Mouse (Mus musculus) neural tube, embryonic 11.5 days (tissue): ENCODE measurements around the gene Sema5a. TPM values are rescaled to one million over a fixed set of nuclear protein-coding genes. Genes with fewer than 3 reads are reported as not detected.

Source experiments
- ATAC-seq: fragments of 200-750 bp; cut with Nextera tagmentation; 2 replicates; pipeline ENCODE4 v1.8.0; 2017; ENCODE audit warnings: moderate number of reproducible peaks, mild to moderate bottlenecking, moderate TSS enrichment, moderate library complexity; ENCODE audit not compliant: insufficient read depth, low FRiP score, low TSS enrichment
- DNase-seq: peaks from one replicate; pipeline ENCODE4 v3.0.0-alpha.2; 2015; ENCODE audit warnings: low spot score
- H3K27ac ChIP-seq: fragments of 300-500 bp; sonication (generic); 2 replicates; pipeline ENCODE4 v1.5.1; 2014; ENCODE audit warnings: low read depth, mild to moderate bottlenecking, low read length
- H3K27me3 ChIP-seq: fragments of 300-500 bp; sonication (generic); 2 replicates; pipeline ENCODE4 v1.6.1; 2014; ENCODE audit warnings: mild to moderate bottlenecking, low read length, mixed read lengths; ENCODE audit not compliant: control insufficient read depth, insufficient read depth
- H3K36me3 ChIP-seq: fragments of 300-500 bp; sonication (generic); 2 replicates; pipeline ENCODE4 v1.6.1; 2014; ENCODE audit warnings: mild to moderate bottlenecking, low read length, moderate library complexity, mixed read lengths; ENCODE audit not compliant: control insufficient read depth, insufficient read depth
- H3K4me1 ChIP-seq: fragments of 300-500 bp; sonication (generic); 2 replicates; pipeline ENCODE4 v1.6.1; 2014; ENCODE audit warnings: low read length, mixed read lengths; ENCODE audit not compliant: control insufficient read depth, insufficient read depth
- H3K4me2 ChIP-seq: fragments of 300-500 bp; sonication (generic); 2 replicates; pipeline ENCODE4 v1.6.1; 2014; ENCODE audit warnings: low read depth, mild to moderate bottlenecking, moderate library complexity
- H3K4me3 ChIP-seq: fragments of 300-500 bp; sonication (generic); 2 replicates; pipeline ENCODE4 v1.5.1; 2014; ENCODE audit warnings: low read depth, low read length
- H3K9ac ChIP-seq: fragments of 300-500 bp; sonication (generic); 2 replicates; pipeline ENCODE4 v1.6.1; 2014; ENCODE audit warnings: mild to moderate bottlenecking, low read length
- H3K9me3 ChIP-seq: fragments of 300-500 bp; sonication (generic); 2 replicates; pipeline ENCODE4 v1.6.1; 2016; ENCODE audit warnings: low read length; ENCODE audit not compliant: control insufficient read depth
- WGBS: fragments of 180-500 bp; shearing (Covaris S2); extraction: QIAGEN DNeasy Blood & Tissue Kit; methylation state at CpG from one replicate; pipeline ENCODE4 v1.1.7; 2014; 5-methylcytosine and 5-hydroxymethylcytosine counted together
- polyA plus RNA-seq: library from polyadenylated mRNA; unstranded; fragments of >200 nt; fragmentation: Nextera tagmentation; extraction: Ambion mirVana; gene quantifications from 2 replicates; pipeline ENCODE4 v1.2.1, GENCODE M21; 2014

Gene Sema5a
- polyA plus RNA-seq, 1 experiment from 2014 or later, result 10.3 TPM

DNA sequence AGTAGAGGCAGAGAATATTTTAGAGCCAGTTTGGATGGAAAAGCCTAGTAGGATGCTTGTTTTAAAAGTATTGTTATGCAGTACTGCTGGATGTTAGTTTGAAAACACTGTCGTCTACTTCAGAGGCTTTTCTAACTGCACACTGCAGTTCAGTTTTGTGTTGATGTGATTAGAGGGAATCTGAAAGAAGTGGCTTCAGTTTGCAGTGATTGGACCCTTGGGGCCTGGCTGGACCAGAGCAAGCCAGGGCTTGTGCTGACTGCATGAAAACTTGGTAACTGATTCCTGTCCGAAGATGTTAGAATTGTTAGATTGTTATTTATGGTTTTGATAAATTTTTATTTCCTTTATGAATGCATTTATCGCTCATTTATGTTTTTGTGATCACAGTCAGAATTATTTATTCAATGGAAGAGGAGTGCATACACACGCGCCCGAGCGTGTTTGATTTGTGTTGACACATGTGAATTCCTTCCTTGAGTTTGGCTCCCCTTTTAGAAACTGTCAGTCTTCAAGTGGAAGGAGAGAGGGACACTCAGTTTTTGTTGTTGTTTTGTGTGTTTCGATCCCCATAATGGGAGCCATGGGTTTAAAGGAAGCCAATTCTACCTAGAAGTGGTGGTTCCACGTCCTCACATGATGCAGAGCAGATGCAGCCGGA lies 85.2 kb downstream of the Sema5a start:
- DNase-seq, result no peak
- Histone ChIP-seq H3K4me2 (no peak overlapping the region), H3K36me3 (no peaks in the 10 kb centered on the region), H3K9me3 (no peaks in the 10 kb centered on the region), H3K4me1 (peaks cover 6% of the 10 kb centered on the region; the same call in 1 of the 2 replicates), H3K27me3 (no peaks in the 10 kb centered on the region), H3K4me3 (no peak overlapping the region), H3K27ac (no peak overlapping the region), H3K9ac (no peak overlapping the region)
- 71% methylated on average over 10 of the region's 10 CpGs for WGBS
- no peak for ATAC-seq

DNA sequence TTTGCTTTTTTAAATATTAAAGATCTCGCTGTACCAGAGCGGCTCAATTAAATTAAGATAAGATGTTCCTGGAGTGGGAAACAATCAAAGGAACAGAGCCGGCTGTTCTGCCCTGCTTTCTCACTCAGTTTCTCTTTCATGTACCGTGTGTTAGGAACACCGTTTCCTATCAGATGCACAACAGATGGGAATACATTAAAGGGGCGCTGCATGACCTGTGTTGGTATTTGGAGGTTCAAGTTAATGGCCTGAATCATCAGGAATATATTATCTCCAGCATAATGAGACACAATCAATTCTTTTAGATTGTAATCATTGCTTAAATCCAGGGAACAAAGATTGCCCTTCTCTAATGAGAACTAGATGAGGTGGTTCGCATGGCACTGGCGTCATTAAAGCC lies 85.8 kb downstream of the Sema5a start:
- Histone ChIP-seq H3K27me3 (no peaks in the 10 kb centered on the region), H3K4me3 (no peak overlapping the region), H3K36me3 (no peaks in the 10 kb centered on the region), H3K4me1 (peaks cover 6% of the 10 kb centered on the region; the same call in 1 of the 2 replicates), H3K4me2 (no peak overlapping the region), H3K9me3 (no peaks in the 10 kb centered on the region), H3K27ac (no peak overlapping the region), H3K9ac (no peak overlapping the region)
- WGBS, result 53% methylated on average over 8 of the region's 8 CpGs
- ATAC-seq (no peak), DNase-seq (no peak)

DNA sequence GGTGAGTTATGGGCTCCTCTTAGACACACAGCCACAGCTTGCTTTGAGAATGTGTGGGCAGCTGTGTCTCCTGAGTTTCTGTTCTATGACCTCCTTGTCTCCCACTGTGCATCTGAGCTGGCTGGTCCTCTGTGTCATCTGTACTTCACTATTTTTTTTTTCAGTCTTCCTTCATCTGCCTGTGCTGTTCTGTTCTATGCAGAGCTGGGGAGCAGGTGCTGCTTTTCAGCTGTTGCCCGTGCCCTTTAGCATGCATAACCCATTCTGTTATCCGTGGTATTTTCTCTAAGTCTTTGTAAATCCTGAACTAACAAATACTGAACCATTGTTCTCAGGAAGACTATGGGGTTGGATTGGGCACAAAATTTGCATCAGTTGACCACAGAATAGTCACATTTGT lies 86.4 kb downstream of the Sema5a start:
- DNase-seq (no peak), ATAC-seq (no peak)
- WGBS, result 50% methylated on average over 2 of the region's 2 CpGs
- Histone ChIP-seq H3K4me2 (no peak overlapping the region), H3K9ac (no peak overlapping the region), H3K4me3 (no peak overlapping the region), H3K4me1 (peaks cover 6% of the 10 kb centered on the region; the same call in 1 of the 2 replicates), H3K9me3 (no peaks in the 10 kb centered on the region), H3K36me3 (no peaks in the 10 kb centered on the region), H3K27ac (no peak overlapping the region), H3K27me3 (no peaks in the 10 kb centered on the region)

GRCm38 (mm10) chr15:32333456-32333855 lies 88.8 kb downstream of the Sema5a start:
- no peak overlapping the region for H3K9ac ChIP-seq
- no peak overlapping the region for H3K4me2 ChIP-seq

GRCm38 (mm10) chr15:32337810-32338209 lies 93.2 kb downstream of the Sema5a start:
- Histone ChIP-seq H3K4me1 (0 out of 2 replicates have a peak, but pooled peaks cover 8% of the 10 kb centered on the region), H3K9ac (no peak overlapping the region), H3K9me3 (no peaks in the 10 kb centered on the region), H3K4me2 (no peak overlapping the region), H3K27me3 (no peaks in the 10 kb centered on the region), H3K4me3 (no peak overlapping the region), H3K27ac (no peak overlapping the region), H3K36me3 (no peaks in the 10 kb centered on the region)
- 96% methylated on average over 3 of the region's 3 CpGs for WGBS
- ATAC-seq (no peak), DNase-seq (no peak)

More at GRCm38 (mm10) chr15:32333456-32333855, 88.8 kb downstream of the Sema5a start:
- ATAC-seq (no peak), DNase-seq (no peak)
- Histone ChIP-seq H3K4me1 (peaks cover 6% of the 10 kb centered on the region; the same call in 1 of the 2 replicates), H3K36me3 (no peaks in the 10 kb centered on the region), H3K4me3 (no peak overlapping the region), H3K27me3 (no peaks in the 10 kb centered on the region), H3K9me3 (no peaks in the 10 kb centered on the region), H3K27ac (no peak overlapping the region)
- 95% methylated on average over 2 of the region's 2 CpGs for WGBS

- Histone ChIP-seq H3K9me3 (no peaks in the 10 kb centered on the region), H3K4me1 (0 out of 2 replicates have a peak, but pooled peaks cover 8% of the 10 kb centered on the region), H3K27me3 (no peaks in the 10 kb centered on the region), H3K27ac (no peak overlapping the region), H3K36me3 (no peaks in the 10 kb centered on the region), H3K4me2 (no peak overlapping the region), H3K9ac (no peak overlapping the region), H3K4me3 (no peak overlapping the region)
- DNase-seq (no peak), ATAC-seq (no peak)
- 41% methylated on average over 3 of the region's 3 CpGs for WGBS
Observed at GRCm38 (mm10) chr15:32338721-32339290, 94.2 kb downstream of the Sema5a start.

DNA sequence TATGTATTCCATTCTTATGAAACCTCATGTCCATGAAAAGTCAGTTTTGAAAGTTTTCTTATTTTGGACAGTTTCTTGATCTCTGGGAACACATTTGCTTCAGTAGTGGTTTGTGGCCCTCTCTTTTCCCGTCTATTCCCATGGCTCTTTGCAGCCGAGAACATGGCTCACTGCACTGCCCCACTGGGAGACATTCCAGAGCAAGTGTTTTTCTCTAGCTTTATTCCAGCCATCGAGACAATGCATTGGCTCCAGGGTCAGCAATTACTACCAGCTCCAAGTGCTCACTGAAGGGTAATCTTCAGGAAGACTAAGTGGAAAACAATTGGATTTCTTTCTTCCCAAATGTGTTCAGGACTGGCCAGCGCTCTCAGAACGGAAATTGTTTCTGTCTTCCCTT lies 94.8 kb downstream of the Sema5a start:
- no peak for ATAC-seq
- Histone ChIP-seq H3K36me3 (no peaks in the 10 kb centered on the region), H3K9me3 (no peaks in the 10 kb centered on the region), H3K4me3 (no peak overlapping the region), H3K4me1 (0 out of 2 replicates have a peak, but pooled peaks cover 8% of the 10 kb centered on the region), H3K9ac (no peak overlapping the region), H3K27me3 (no peaks in the 10 kb centered on the region), H3K27ac (no peak overlapping the region), H3K4me2 (no peak overlapping the region)
- WGBS, result 39% methylated on average over 5 of the region's 5 CpGs
- DNase-seq, result no peak

- no peaks in the 10 kb centered on the region for H3K27me3 ChIP-seq
- 79% methylated on average over 2 of the region's 2 CpGs for WGBS
Observed at GRCm38 (mm10) chr15:32341423-32341822, 96.8 kb downstream of the Sema5a start.

DNA sequence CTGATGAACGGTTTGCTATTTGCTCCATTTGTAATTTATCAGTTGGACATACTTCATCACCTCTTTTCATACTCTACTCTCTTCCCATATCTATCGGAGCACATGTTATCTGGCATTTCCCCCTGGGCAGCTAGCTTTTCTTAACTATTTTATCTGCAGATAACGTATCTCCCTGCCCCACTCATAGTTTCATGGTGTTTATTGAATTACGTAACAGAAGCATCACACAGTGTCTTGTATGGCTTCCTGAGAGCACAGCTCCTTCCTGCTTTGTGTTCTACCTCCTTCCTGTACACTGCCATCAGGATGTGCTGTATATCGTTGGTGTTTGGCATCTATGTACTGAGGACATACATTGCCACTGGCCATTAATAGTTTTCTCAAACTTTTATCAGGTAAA lies 98.9 kb downstream of the Sema5a start:
- no peak for ATAC-seq

More at GRCm38 (mm10) chr15:32341423-32341822, 96.8 kb downstream of the Sema5a start:
- ATAC-seq (no peak), DNase-seq (no peak)
- no peak overlapping the region for H3K4me2 ChIP-seq
- no peak overlapping the region for H3K9ac ChIP-seq
- H3K27ac ChIP-seq, result no peak overlapping the region
- H3K4me3 ChIP-seq, result no peak overlapping the region
- H3K36me3 ChIP-seq, result no peaks in the 10 kb centered on the region
- no peaks in the 10 kb centered on the region for H3K9me3 ChIP-seq
- H3K4me1 ChIP-seq, result 0 out of 2 replicates have a peak, but pooled peaks cover 8% of the 10 kb centered on the region

More for the DNA sequence above, 98.9 kb downstream of the Sema5a start:
- Histone ChIP-seq H3K4me3 (no peak overlapping the region), H3K9ac (no peak overlapping the region), H3K27me3 (no peaks in the 10 kb centered on the region), H3K4me1 (0 out of 2 replicates have a peak, but pooled peaks cover 8% of the 10 kb centered on the region), H3K36me3 (no peaks in the 10 kb centered on the region; the same call in 1 of the 2 replicates), H3K4me2 (no peak overlapping the region), H3K27ac (no peak overlapping the region), H3K9me3 (no peaks in the 10 kb centered on the region)
- WGBS, result 86% methylated on average over 5 of the region's 5 CpGs
- DNase-seq, result no peak
